Mouse (Mus musculus) megakaryocyte progenitor cell, adult 5-6 weeks (primary cell): ENCODE measurements around the gene Pm20d2. TPM values are rescaled to one million over a fixed set of nuclear protein-coding genes. Genes with fewer than 3 reads are reported as not detected.

ENCODE experiments used
- ATAC-seq: replicated peaks from 2 replicates; pipeline ENCODE4 v1.8.0; 2016; ENCODE audit warnings: mild to moderate bottlenecking, moderate TSS enrichment, inconsistent platforms; ENCODE audit not compliant: poor library complexity
- total RNA-seq, 2 experiments: library from RNA; stranded (forward) in 1 of 2; stranded (reverse) in 1 of 2; fragments of 157-497, 149-512 nt in 1 of 2; fragments of 200-1000 nt in 1 of 2; gene quantifications; 2 replicates each; pipeline versions ENCODE4 v1.2.3 to v1.2.4; 2015 to 2017

Pm20d2 gene
- total RNA-seq, 2 experiments from 2014 or later = 0.47 TPM; not detected in 1

- no peak for ATAC-seq
Observed at GRCm38 (mm10) chr4:33125409-33126084, 64.0 kb downstream of the Pm20d2 start.

- peak; percentile 96 for ATAC-seq
Observed at GRCm38 (mm10) chr4:33124493-33124892, 65.0 kb downstream of the Pm20d2 start.

Other genes starting within 250 kb of the Pm20d2 start
- gene Ankrd6, start 238.9 kb downstream of the Pm20d2 start, total RNA-seq (2015) = 0.59 and 0.76 TPM in 2 replicates
- 0.92 and 0.95 TPM in 2 replicates for gene Ankrd6, start 238.9 kb downstream of the Pm20d2 start, total RNA-seq (2017)
- not detected in 2 replicates for gene Rragd, start 206.7 kb downstream of the Pm20d2 start, total RNA-seq (2015)
- gene Rragd, start 206.7 kb downstream of the Pm20d2 start, total RNA-seq (2017) = 0.10 TPM in 1 of 2 replicates, not detected in the other
- 52.8 and 54.9 TPM in 2 replicates for gene Ube2j1, start 158.3 kb downstream of the Pm20d2 start, total RNA-seq (2015)
- 48.5 and 48.9 TPM in 2 replicates for gene Ube2j1, start 158.3 kb downstream of the Pm20d2 start, total RNA-seq (2017)
- 0.17 and 0.20 TPM in 2 replicates for gene Gabrr2, start 126.7 kb downstream of the Pm20d2 start, total RNA-seq (2015)
- gene Gabrr2, start 126.7 kb downstream of the Pm20d2 start, total RNA-seq (2017) = not detected in 2 replicates
- not detected in 2 replicates for gene Gabrr1, start 57.2 kb downstream of the Pm20d2 start, total RNA-seq (2015)
- gene Gabrr1, start 57.2 kb downstream of the Pm20d2 start, total RNA-seq (2017) = not detected in 2 replicates
- gene Srsf12, start 19.3 kb upstream of the Pm20d2 start, total RNA-seq (2015) = not detected in 2 replicates
- not detected in 2 replicates for gene Srsf12, start 19.3 kb upstream of the Pm20d2 start, total RNA-seq (2017)
- 155 and 182 TPM in 2 replicates for gene Pnrc1, start 100.4 kb upstream of the Pm20d2 start, total RNA-seq (2015)
- gene Pnrc1, start 100.4 kb upstream of the Pm20d2 start, total RNA-seq (2017) = 91.2 and 96.2 TPM in 2 replicates
- gene Rngtt, start 120.6 kb upstream of the Pm20d2 start, total RNA-seq (2015) = 26.5 and 30.9 TPM in 2 replicates
- 30.6 and 45.3 TPM in 2 replicates for gene Rngtt, start 120.6 kb upstream of the Pm20d2 start, total RNA-seq (2017)